Mouse (Mus musculus) CD4-positive, CD25-positive, alpha-beta regulatory T cell (primary cell): ENCODE results near the gene Dctn1. TPM values are rescaled to one million over a fixed set of nuclear protein-coding genes. Genes with fewer than 3 reads are reported as not detected.

ENCODE experiments used
- polyA plus RNA-seq: library from polyadenylated mRNA; unstranded; fragments of 100-300 nt; shearing (Covaris generic); gene quantifications from one replicate; pipeline ENCODE4 v1.2.1, GENCODE M21; 2017

The Dctn1 gene
- 83.8 TPM for polyA plus RNA-seq

DNA sequence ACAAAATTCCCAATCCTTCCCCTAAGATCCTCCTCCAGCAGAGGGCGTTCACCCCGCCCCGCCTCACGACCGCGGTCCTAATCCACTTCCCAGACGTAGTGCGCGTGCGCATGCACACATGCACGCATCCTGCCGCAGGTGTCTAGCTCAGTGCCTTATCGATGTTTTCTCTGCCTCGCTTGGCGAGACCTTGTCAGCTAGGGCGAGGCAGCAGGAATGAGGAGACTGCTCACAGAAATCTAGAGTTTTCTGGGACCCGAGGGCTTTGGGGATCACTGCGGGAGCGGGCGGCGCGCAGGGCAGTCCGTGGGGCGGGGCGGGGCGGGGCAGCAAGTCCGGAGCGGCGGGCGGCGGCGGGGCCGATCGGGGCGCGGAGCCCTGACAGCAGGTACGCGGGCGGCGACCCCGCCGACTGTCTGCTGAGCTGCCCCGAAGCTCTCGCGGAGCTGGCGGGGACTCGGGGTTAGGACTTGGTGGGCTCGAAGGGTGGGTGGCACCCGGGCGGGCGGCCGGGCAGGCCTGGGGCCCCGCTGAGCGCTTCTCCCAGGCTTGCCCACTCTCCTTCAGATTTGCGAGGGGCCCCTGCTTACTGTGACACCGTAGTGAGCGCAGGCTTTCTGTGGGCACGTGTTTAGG is at the start of gene Dctn1:
Gene Dctn1, plus strand, starts transcription at position 314 of the 636 bp plus-strand sequence.

DNA sequence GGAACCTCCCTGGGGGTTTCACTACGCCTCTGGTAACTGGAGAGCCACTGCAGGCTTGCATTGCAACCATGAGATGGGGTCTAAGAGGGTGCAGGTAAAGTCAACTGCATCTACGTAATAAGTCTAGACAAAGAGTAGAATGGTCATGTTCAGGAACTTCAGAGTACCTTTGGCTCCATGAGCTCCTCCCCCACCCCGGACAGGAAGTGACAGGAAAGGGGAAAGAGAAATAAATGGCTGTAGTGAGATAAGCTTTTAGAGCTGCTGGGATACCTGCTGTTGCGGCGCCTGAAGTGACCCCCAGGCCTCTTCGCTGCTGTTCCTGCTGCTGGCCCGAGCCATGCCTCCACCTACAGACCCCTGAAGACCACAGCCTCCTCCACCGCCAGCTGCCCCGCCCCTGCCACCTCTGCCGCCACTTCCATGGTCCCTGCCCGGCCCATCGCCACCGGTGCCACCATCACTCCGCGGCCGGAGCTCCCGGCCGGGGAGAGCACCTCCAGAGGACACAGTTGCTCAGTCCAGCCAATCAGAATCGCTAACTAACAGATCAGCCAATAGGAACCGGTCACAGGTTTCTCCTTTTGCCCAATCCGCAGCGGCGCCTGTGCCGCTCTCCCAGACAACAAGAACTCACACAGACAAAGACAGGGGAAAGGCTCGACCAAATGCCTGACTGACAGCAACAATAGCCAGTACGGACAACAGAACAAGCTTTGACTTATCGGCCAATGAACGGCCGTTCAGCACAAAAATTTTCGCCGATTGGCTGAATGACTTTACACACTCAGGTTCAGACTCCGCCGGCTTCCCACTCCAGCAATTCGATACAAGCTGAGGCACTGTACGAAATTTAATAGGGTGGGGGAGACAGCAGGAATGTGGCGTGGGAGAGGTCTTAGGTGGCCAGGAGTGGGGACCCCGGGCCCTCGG is 44.5 kb upstream of the Dctn1 start, which contains the start of gene Wbp1:
Gene Wbp1, minus strand, starts transcription at position 630 of the 933 bp plus-strand sequence.

GRCm38 (mm10) chr6:83125331-83125730 is 40.4 kb upstream of the Dctn1 start, which contains the start of gene Ino80b:
Ino80b (minus strand) TSS chr6:83125431.

GRCm38 (mm10) chr6:83134951-83135513 is 30.7 kb upstream of the Dctn1 start, which contains the start of gene Rtkn:
Rtkn (plus strand) TSS chr6:83135463.

GRCm38 (mm10) chr6:83156259-83156684 is 9.4 kb upstream of the Dctn1 start, which contains the start of the genes Wdr54 and 1700003E16Rik:
Wdr54 (minus strand) TSS chr6:83156397.
1700003E16Rik (plus strand) TSS chr6:83156404.

GRCm38 (mm10) chr6:83219814-83220213 is 54.1 kb downstream of the Dctn1 start, which contains the start of gene Slc4a5:
Slc4a5 (plus strand) TSS chr6:83219828.

Other genes with a start within 250 kb of the Dctn1 start
- gene Sema4f, start 226.2 kb upstream of the Dctn1 start, polyA plus RNA-seq = 5.8 TPM
- gene M1ap, start 219.0 kb upstream of the Dctn1 start, polyA plus RNA-seq = 0.60 TPM
- 46.0 TPM for gene Dok1, start 132.4 kb upstream of the Dctn1 start, polyA plus RNA-seq
- gene Loxl3, start 131.7 kb upstream of the Dctn1 start, polyA plus RNA-seq = 0.32 TPM
- 474 TPM for gene Aup1, start 111.4 kb upstream of the Dctn1 start, polyA plus RNA-seq
- 68.6 TPM for gene Htra2, start 110.6 kb upstream of the Dctn1 start, polyA plus RNA-seq
- 2.6 TPM for gene Dqx1, start 108.1 kb upstream of the Dctn1 start, polyA plus RNA-seq
- gene Tlx2, start 95.6 kb upstream of the Dctn1 start, polyA plus RNA-seq = 0.12 TPM
- 39.7 TPM for gene Pcgf1, start 88.1 kb upstream of the Dctn1 start, polyA plus RNA-seq
- 0.22 TPM for gene Lbx2, start 79.6 kb upstream of the Dctn1 start, polyA plus RNA-seq
- 9.6 TPM for gene Ccdc142, start 64.3 kb upstream of the Dctn1 start, polyA plus RNA-seq
- 14.8 TPM for gene Gm42688, start 64.3 kb upstream of the Dctn1 start, polyA plus RNA-seq
- 56.1 TPM for gene Mrpl53, start 56.9 kb upstream of the Dctn1 start, polyA plus RNA-seq
- 129 TPM for gene Mogs, start 50.4 kb upstream of the Dctn1 start, polyA plus RNA-seq
- 66.9 TPM for gene Wbp1, start 44.4 kb upstream of the Dctn1 start, polyA plus RNA-seq
- gene Ino80b, start 40.5 kb upstream of the Dctn1 start, polyA plus RNA-seq = 50.5 TPM
- 0.84 TPM for gene Rtkn, start 30.5 kb upstream of the Dctn1 start, polyA plus RNA-seq
- 0.57 TPM for gene Wdr54, start 9.5 kb upstream of the Dctn1 start, polyA plus RNA-seq
- not detected for gene 1700003E16Rik, start 9.5 kb upstream of the Dctn1 start, polyA plus RNA-seq
- gene Slc4a5, start 53.9 kb downstream of the Dctn1 start, polyA plus RNA-seq = 0.39 TPM
- gene Mthfd2, start 160.0 kb downstream of the Dctn1 start, polyA plus RNA-seq = 72.1 TPM
- 160 TPM for gene Mob1a, start 160.1 kb downstream of the Dctn1 start, polyA plus RNA-seq
- 102 TPM for gene Bola3, start 183.2 kb downstream of the Dctn1 start, polyA plus RNA-seq